Mouse (Mus musculus): ENCODE results near the gene Sgpp1.

GRCm38 (mm10) chr12:75710596-75711376 is 24.7 kb downstream of the Sgpp1 start:
- TF ChIP-seq EP300 (IDR thresholded peaks at IDR 0.05) (no peak), CTCF (IDR thresholded peaks at IDR 0.05) (no peak)

Measured in lung, postnatal 0 days (tissue).